Mouse (Mus musculus) limb, embryonic 11.5 days (tissue): ENCODE data around the gene Scd3. TPM values are rescaled to one million over a fixed set of nuclear protein-coding genes. Genes with fewer than 3 reads are reported as not detected.
"Not testable (repeated sequence)": the region's sequence is repeated elsewhere in the genome, so short reads cannot be mapped to it uniquely, and the experiment has no call there.

Experiments used
- ATAC-seq: fragments of 200-750 bp; cut with Nextera tagmentation; 2 replicates; pipeline ENCODE4 v1.8.0; 2017; ENCODE audit warnings: low read depth; ENCODE audit not compliant: insufficient number of reproducible peaks, low FRiP score, low TSS enrichment
- DNase-seq: peaks from one replicate; pipeline ENCODE4 v3.0.0-alpha.2; 2015; ENCODE audit warnings: low spot score
- H3K27ac ChIP-seq: fragments of 300-500 bp; sonication (generic); replicated peaks from 2 replicates; pipeline ENCODE4 v1.5.1; 2014; ENCODE audit warnings: low read depth, mild to moderate bottlenecking, low read length
- H3K27me3 ChIP-seq: fragments of 300-500 bp; sonication (generic); 2 replicates; pipeline ENCODE4 v1.6.1; 2014; ENCODE audit warnings: mild to moderate bottlenecking, low read length, mixed read lengths; ENCODE audit not compliant: control insufficient read depth, insufficient read depth
- H3K36me3 ChIP-seq: fragments of 300-500 bp; sonication (generic); 2 replicates; pipeline ENCODE4 v1.6.1; 2014; ENCODE audit warnings: mild to moderate bottlenecking, low read length, moderate library complexity, mixed read lengths; ENCODE audit not compliant: control insufficient read depth, insufficient read depth
- H3K4me1 ChIP-seq: fragments of 300-500 bp; sonication (generic); 2 replicates; pipeline ENCODE4 v1.6.1; 2014; ENCODE audit warnings: low read length, mixed read lengths; ENCODE audit not compliant: control insufficient read depth, insufficient read depth
- H3K4me2 ChIP-seq: fragments of 300-500 bp; sonication (generic); 2 replicates; pipeline ENCODE4 v1.6.1; 2014; ENCODE audit warnings: low read depth, mild to moderate bottlenecking, moderate library complexity; ENCODE audit not compliant: severe bottlenecking
- H3K4me3 ChIP-seq: fragments of 300-500 bp; sonication (generic); 2 replicates; pipeline ENCODE4 v1.5.1; 2014; ENCODE audit warnings: low read depth, low read length
- H3K9ac ChIP-seq: fragments of 300-500 bp; sonication (generic); 2 replicates; pipeline ENCODE4 v1.6.1; 2014; ENCODE audit warnings: mild to moderate bottlenecking, low read length
- H3K9me3 ChIP-seq: fragments of 300-500 bp; sonication (generic); 2 replicates; pipeline ENCODE4 v1.6.1; 2016; ENCODE audit warnings: low read length; ENCODE audit not compliant: control insufficient read depth
- WGBS: fragments of 180-500 bp; shearing (Covaris S2); extraction: QIAGEN DNeasy Blood & Tissue Kit; methylation state at CpG from one replicate; pipeline ENCODE4 v1.1.7; 2014; 5-methylcytosine and 5-hydroxymethylcytosine counted together
- polyA plus RNA-seq: library from polyadenylated mRNA; unstranded; fragments of >200 nt; fragmentation: Nextera tagmentation; extraction: Ambion mirVana; gene quantifications from 2 replicates; pipeline ENCODE4 v1.2.1, GENCODE M21; 2014

The Scd3 gene
- polyA plus RNA-seq, 1 experiment from 2014 or later = 0.40 TPM

DNA sequence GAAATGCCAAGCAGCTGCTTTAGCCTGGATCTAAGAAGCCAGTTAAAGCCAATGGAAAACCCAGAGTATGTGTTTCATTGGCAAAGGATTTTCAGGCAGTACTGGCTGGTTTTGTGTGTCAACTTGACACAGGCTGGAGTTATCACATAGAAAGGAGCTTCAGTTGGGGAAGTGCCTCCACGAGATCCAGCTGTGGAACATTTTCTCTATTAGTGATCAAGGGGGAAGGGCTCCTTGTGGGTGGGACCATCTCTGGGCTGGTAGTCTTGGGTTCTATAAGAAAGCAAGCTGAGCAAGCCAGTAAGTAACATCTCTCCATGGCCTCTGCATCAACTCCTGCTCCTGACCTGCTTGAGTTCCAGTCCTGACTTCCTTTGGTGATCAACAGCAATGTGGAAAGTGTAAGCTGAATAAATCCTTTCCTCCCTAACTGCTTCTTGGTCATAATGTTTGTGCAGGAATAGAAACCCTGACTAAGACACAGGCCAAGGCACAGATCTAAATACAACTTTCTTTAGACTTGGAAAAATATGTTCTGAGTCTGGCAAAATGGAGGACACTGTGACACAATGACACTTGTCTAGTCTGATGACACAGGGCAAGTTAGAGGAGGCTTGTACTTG, 78.9 kb downstream of the Scd3 start:
- not testable (repeated sequence) for H3K9me3 ChIP-seq, ATAC-seq, H3K27me3 ChIP-seq, H3K36me3 ChIP-seq, H3K9ac ChIP-seq, H3K4me3 ChIP-seq, DNase-seq
- Histone ChIP-seq H3K4me2 (peak overlapping the region; percentile 15; the same call in 1 of the 2 replicates), H3K27ac (peak overlapping the region; percentile 77), H3K4me1 (peaks cover 35% of the 10 kb centered on the region)
- 0% methylated on average over 1 of the region's 1 CpGs for WGBS

DNA sequence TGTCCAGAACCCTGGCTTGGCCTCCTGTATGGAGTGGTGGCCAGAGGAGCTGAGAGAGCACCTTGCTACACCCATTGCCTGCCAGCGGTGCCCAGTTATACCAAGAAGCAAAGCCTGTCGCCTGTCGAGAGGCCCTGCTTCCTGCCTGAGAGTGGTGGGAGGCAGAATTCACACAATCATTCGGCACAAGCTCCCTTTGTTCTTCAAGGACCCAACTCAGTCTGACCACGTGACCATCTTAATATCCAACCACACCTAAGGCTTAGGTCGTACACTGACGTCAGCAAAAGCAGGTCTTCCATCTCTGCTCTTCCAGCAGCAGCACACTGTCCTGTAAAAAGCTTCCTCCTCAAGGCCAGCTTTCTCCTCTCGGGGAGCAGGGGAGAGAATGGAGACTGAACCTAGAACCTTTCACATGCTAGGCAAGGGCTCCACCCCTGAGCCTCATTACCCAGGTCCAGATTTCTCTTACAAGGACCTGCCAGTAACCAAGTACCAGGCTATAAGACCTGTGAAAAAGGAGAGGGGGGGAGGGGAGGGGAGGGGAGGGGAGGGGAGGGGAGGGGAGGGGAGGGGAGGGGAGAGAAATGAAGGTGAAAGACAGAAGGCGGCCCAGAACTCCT, 79.6 kb downstream of the Scd3 start:
- DNase-seq = peak; percentile 46
- Histone ChIP-seq H3K9ac (no peak overlapping the region), H3K27me3 (no peaks in the 10 kb centered on the region), H3K4me1 (peaks cover 35% of the 10 kb centered on the region), H3K27ac (peak overlapping the region; percentile 77), H3K36me3 (no peaks in the 10 kb centered on the region), H3K4me2 (peak overlapping the region; percentile 15; the same call in 1 of the 2 replicates), H3K9me3 (no peaks in the 10 kb centered on the region), H3K4me3 (no peak overlapping the region)
- WGBS = 31% methylated on average over 9 of the region's 9 CpGs
- ATAC-seq = no peak

DNA sequence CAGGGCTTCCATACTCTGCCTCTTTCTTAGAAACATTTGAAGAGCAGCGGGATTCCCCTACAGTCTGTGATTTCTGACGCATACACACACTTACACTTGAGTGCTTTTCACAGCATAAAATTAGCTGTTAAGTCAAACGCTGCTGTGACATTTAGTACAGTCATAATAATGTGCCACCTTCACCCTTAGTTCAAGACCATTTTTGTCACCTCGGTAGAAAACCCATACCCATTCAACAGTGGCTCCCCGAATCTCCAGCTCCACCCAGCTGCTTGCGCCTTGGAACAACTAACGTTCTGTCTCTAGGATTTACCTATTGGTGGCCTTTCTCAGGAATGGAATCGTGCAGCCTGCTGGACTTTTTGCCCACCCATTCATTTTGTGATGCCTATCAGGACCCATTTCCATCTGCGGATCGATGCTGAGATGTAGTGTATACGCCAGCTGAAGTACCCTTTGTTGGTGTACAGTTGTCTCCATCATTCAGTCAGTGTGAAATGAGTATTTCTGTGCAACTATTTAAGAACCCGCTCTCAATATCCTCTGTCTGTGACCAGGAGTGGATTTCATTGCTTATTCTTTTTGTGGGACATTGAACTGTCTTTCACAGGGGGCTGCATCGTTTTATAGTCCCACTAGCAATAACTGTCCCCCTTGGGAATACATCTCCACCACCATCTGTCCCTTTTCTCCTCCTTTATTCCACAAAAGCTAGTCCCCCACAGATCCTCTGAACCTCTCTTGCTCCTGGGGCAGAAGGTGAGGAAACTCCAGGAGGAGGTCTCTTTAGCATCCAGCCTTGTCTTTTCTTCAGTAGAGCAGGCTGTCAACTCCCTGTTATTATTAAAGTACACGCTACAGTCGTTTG, 80.3 kb downstream of the Scd3 start:
- ATAC-seq (no peak), DNase-seq (peak; percentile 43)
- Histone ChIP-seq H3K27me3 (no peaks in the 10 kb centered on the region), H3K27ac (peak overlapping the region; percentile 89), H3K9me3 (no peaks in the 10 kb centered on the region), H3K4me2 (peak overlapping the region; percentile 51), H3K4me1 (peaks cover 35% of the 10 kb centered on the region), H3K9ac (peak overlapping the region; percentile 51), H3K36me3 (no peaks in the 10 kb centered on the region), H3K4me3 (peak overlapping the region; percentile 27)
- WGBS = 26% methylated on average over 15 of the region's 15 CpGs

DNA sequence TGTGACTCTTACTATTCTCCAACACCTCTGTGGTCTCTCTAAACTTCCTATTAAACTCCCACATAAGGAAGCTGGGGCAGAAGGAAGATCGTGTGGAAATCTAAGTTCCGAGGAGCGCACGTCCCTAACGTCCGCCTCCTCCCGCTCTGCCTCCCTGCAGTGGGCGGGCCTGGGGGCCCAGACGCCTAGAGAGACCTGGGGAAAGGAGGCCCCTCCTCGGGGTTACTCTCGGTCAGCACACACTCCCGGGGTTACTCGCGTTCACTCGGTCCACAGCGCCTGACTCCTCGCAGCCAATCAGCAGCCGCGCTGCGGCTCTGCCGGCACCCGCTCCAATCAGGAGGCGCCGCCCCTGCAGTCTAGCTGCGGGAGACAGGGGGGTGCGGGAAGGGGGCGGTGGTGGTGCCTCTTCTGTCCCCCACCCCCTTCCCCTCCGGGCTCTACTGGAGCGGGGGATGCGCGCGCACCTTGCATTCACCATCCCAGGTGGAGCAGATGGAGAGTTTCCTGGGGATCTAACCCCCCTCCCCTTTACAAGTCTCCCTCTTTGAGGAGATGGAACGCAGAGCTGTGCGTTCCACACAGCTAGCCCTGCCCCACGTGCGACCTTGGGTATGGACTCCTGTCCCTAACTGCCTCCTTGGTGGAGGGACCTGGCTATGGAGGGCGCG, 81.1 kb downstream of the Scd3 start:
- Histone ChIP-seq H3K4me1 (peaks cover 35% of the 10 kb centered on the region), H3K9ac (peak overlapping the region; percentile 51)
- ATAC-seq = peak; percentile 99

DNA sequence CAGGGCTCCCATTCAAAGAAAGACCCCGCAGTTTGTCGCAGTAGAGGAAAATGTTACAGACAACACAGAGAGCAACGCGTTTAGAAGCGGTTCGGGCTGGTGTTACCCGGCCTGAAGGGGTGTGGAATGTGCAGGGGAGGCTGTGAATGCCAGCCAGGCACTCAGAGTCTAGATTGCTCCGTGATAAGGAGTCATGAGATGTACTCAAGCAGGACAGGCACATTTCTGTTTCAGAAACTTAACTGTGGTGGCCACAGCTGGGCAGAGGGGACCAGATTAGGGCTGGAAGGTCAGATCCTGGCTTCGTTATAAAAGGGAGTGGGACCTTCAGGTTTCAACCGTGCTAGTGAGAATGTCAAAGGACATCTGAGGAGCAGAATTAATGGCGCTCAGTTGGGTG, 81.7 kb downstream of the Scd3 start:
- peak overlapping the region; percentile 51 for H3K4me2 ChIP-seq
- 3% methylated on average over 11 of the region's 11 CpGs for WGBS
- no peaks in the 10 kb centered on the region for H3K36me3 ChIP-seq
- H3K27me3 ChIP-seq = no peaks in the 10 kb centered on the region
- H3K9me3 ChIP-seq = no peaks in the 10 kb centered on the region
- ATAC-seq = peak; percentile 20
- peak overlapping the region; percentile 27 for H3K4me3 ChIP-seq
- H3K4me1 ChIP-seq = peaks cover 35% of the 10 kb centered on the region
- no peak for DNase-seq
- peak overlapping the region; percentile 89 for H3K27ac ChIP-seq
- peak overlapping the region; percentile 35 for H3K9ac ChIP-seq

More for the DNA sequence above, 81.1 kb downstream of the Scd3 start:
- Histone ChIP-seq H3K27ac (peak overlapping the region; percentile 89), H3K36me3 (no peaks in the 10 kb centered on the region), H3K27me3 (no peaks in the 10 kb centered on the region), H3K4me2 (peak overlapping the region; percentile 51), H3K4me3 (peak overlapping the region; percentile 27), H3K9me3 (no peaks in the 10 kb centered on the region)
- under 1% methylated on average over 38 of the region's 38 CpGs for WGBS
- DNase-seq = peak; percentile 98

DNA sequence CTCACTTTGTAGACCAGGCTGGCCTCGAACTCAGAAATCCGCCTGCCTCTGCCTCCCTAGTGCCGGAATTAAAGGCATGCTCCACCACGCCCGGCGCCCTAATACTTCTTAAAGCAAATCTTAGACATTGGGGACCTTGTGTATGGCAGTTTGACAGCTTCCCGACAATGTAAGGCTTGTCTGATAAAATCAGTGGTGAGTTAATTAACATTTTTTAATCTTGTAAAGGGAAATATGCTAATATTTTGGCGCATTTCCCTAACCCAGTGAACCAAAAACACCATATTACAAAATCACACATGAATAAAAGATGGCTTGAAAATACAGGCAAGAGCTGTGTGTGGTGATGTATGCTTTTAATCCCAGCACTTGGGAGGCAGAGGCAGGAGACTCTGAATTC, 82.5 kb downstream of the Scd3 start:
- no peak overlapping the region for H3K4me2 ChIP-seq
- no peak overlapping the region for H3K4me3 ChIP-seq
- H3K36me3 ChIP-seq = no peaks in the 10 kb centered on the region
- DNase-seq = no peak
- no peak for ATAC-seq
- H3K4me1 ChIP-seq = peaks cover 30% of the 10 kb centered on the region
- no peaks in the 10 kb centered on the region for H3K27me3 ChIP-seq
- no peak overlapping the region for H3K9ac ChIP-seq
- no peak overlapping the region for H3K27ac ChIP-seq
- no peaks in the 10 kb centered on the region for H3K9me3 ChIP-seq
- WGBS = 95% methylated on average over 8 of the region's 8 CpGs

DNA sequence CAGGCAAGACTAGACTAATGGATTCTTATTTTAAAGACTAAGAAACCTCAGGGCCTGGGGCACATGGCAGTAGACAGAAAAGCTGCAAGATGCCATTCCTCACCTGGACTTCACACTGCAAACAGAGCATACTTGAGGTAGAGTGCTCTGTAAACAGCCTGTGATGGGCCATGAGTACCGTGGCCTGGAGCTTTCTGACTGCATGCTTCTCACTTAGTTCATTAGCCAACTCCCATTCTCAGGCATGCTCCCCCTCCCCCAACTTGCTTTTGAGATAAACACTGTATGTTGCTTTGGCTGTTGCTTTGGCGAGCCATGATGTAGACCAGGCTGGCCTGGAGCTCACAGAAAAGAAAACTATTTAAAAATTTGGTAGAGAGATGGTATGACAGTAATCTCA, 83.0 kb downstream of the Scd3 start:
- H3K27me3 ChIP-seq = no peaks in the 10 kb centered on the region
- 45% methylated on average over 2 of the region's 2 CpGs for WGBS
- no peak for DNase-seq
- no peak overlapping the region for H3K27ac ChIP-seq
- H3K4me3 ChIP-seq = no peak overlapping the region
- H3K4me2 ChIP-seq = no peak overlapping the region
- no peak overlapping the region for H3K9ac ChIP-seq
- H3K9me3 ChIP-seq = no peaks in the 10 kb centered on the region
- H3K36me3 ChIP-seq = no peaks in the 10 kb centered on the region
- no peak for ATAC-seq
- H3K4me1 ChIP-seq = peaks cover 25% of the 10 kb centered on the region
